Mouse (Mus musculus): ENCODE measurements at regions not wholly inside any gene's neighbourhood (a gene's known extent, or its start where the extent isn't known, plus 50 kb on each side); places are given as distances from the start of the nearest gene placed in this dataset.

GRCm38 (mm10) chrX:19286431-19286830 lies 194.7 kb downstream of the Tex13c3 start:
- TF ChIP-seq EP300 (IDR thresholded peaks at IDR 0.05; ENCODE audit: insufficient read depth, low read depth, low read length) (no peak), POLR2A (IDR thresholded peaks at IDR 0.05; ENCODE audit: insufficient read depth, low read depth, low read length) (no peak), CTCF (IDR thresholded peaks at IDR 0.05) (no peak)

Measured in heart, adult 2 months (tissue).